Mouse (Mus musculus) leukemia stem cell, adult 10-12 weeks (primary cell): Measurements from ENCODE around the gene Pxylp1. TPM values are rescaled to one million over a fixed set of nuclear protein-coding genes. Genes with fewer than 3 reads are reported as not detected.

Experiments
- polyA plus RNA-seq: library from polyadenylated mRNA; stranded (reverse); fragments of >175 nt; gene quantifications from 2 replicates; pipeline ENCODE4 v1.2.3, GENCODE M21; 2012; ENCODE audit warnings: low replicate concordance

Pxylp1 gene
- polyA plus RNA-seq: 0.18 and 0.30 TPM in 2 replicates

DNA sequence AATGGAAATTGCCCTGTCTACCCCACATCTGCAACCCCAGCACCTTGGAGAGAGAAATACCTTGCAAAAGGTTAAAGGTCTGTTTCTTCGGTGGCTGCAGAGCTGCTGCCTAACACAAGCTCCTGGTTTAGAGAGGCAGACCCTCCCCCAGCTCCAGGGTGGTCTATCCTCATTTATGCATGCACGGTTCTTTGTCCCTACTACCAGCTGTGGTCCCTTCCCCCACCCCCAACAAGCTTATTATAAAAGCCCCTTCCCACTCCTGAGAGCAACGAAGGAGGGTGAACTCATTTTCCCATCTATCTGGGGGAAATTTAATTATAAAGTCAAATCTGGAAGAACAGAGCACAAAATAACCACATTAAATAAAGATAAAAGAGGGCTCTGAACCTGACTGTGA lies at the start of gene Pxylp1:
TSS of gene Pxylp1 (minus strand) at position 124 of the 400 bp plus-strand sequence.

Other genes with a start within 250 kb of the Pxylp1 start
- 2.3 and 2.6 TPM in 2 replicates for gene Zbtb38, start 139.8 kb downstream of the Pxylp1 start, polyA plus RNA-seq
- gene Spsb4, start 126.2 kb upstream of the Pxylp1 start, polyA plus RNA-seq: not detected in 2 replicates
- 1.9 and 3.6 TPM in 2 replicates for gene Slc25a36, start 218.5 kb upstream of the Pxylp1 start, polyA plus RNA-seq